Mouse (Mus musculus) forelimb bud, embryonic 11.5 days (tissue): ENCODE results near the gene Intu.

ENCODE experiments used
- DNase-seq: peaks from one replicate; pipeline ENCODE4 v3.0.0-alpha.2; 2012; ENCODE audit warnings: low read depth, low spot score

The Intu gene

GRCm38 (mm10) chr3:40527976-40528950, 2.8 kb upstream of the Intu start:
- DNase-seq, result no peak

GRCm38 (mm10) chr3:40528958-40529357, 2.1 kb upstream of the Intu start:
- DNase-seq, result no peak

- DNase-seq, result no peak
These were observed 241 bp upstream of the Intu start for GRCm38 (mm10) chr3:40530845-40531244.

GRCm38 (mm10) chr3:40532256-40532655, 1.2 kb downstream of the Intu start:
- DNase-seq, result no peak

GRCm38 (mm10) chr3:40534141-40534540, 3.1 kb downstream of the Intu start:
- no peak for DNase-seq

- DNase-seq, result peak; percentile 89
These were observed 9.8 kb downstream of the Intu start for GRCm38 (mm10) chr3:40540567-40541554.

GRCm38 (mm10) chr3:40546621-40547020, 15.5 kb downstream of the Intu start:
- DNase-seq, result no peak

- DNase-seq, result no peak
These were observed 121.9 kb downstream of the Intu start for GRCm38 (mm10) chr3:40652941-40653352.

GRCm38 (mm10) chr3:40653582-40653981, 122.5 kb downstream of the Intu start:
- DNase-seq, result no peak

- no peak for DNase-seq
These were observed 122.9 kb downstream of the Intu start for GRCm38 (mm10) chr3:40654028-40654427.

GRCm38 (mm10) chr3:40655571-40655970, 124.5 kb downstream of the Intu start:
- DNase-seq, result no peak

- no peak for DNase-seq
These were observed 125.3 kb downstream of the Intu start for GRCm38 (mm10) chr3:40656339-40656738.

- no peak for DNase-seq
These were observed 129.1 kb downstream of the Intu start for GRCm38 (mm10) chr3:40660231-40660630.

- no peak for DNase-seq
These were observed 135.0 kb downstream of the Intu start for GRCm38 (mm10) chr3:40666109-40666508.

GRCm38 (mm10) chr3:40666861-40667719, 136.0 kb downstream of the Intu start:
- DNase-seq, result no peak

- no peak for DNase-seq
These were observed 137.8 kb downstream of the Intu start for GRCm38 (mm10) chr3:40668889-40669288.

- DNase-seq, result no peak
These were observed 138.3 kb downstream of the Intu start for GRCm38 (mm10) chr3:40669395-40669794.

- DNase-seq, result peak; percentile 26
These were observed 142.4 kb downstream of the Intu start for GRCm38 (mm10) chr3:40673515-40673914.

- DNase-seq, result no peak
These were observed 143.9 kb downstream of the Intu start for GRCm38 (mm10) chr3:40674873-40675405.

- no peak for DNase-seq
These were observed 147.8 kb downstream of the Intu start for GRCm38 (mm10) chr3:40678856-40679255.

- DNase-seq, result no peak
These were observed 151.3 kb downstream of the Intu start for GRCm38 (mm10) chr3:40682404-40682803.
